Mouse (Mus musculus) bone marrow, adult 2 months (tissue): Measurements from ENCODE around the gene Opn4.

Source experiments
- CTCF ChIP-seq: fragments of 200-500 bp; IDR thresholded peaks from 2 replicates; pipeline ENCODE4 v1.5.1; 2011; ENCODE audit warnings: low read length, control low read depth; ENCODE audit not compliant: control insufficient read depth, insufficient read depth
- POLR2A ChIP-seq: fragments of 200-500 bp; IDR thresholded peaks from 2 replicates; pipeline ENCODE4 v1.6.1; 2011; ENCODE audit warnings: low read depth, mild to moderate bottlenecking, control low read depth, low read length, borderline replicate concordance; ENCODE audit not compliant: control insufficient read depth

DNA sequence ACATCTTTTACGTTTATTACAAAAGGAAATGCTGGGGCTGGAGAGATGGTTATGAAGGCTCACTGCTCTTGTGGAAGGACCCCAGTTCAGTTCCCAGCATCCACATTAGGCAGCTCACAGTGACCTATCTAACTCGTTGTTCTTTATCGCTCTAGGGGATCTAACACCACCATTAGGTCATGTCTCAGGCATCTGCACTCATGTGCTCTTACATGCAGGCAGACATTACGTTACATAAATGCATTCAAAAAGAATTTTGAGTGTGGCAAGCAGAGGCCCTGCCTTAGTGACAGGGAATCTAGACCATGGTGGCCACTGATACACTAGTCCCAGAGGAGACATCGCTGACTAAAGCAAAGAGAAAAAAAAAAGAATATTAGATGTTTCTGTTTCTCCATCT lies 23.1 kb upstream of the Opn4 start:
- TF ChIP-seq POLR2A = no peak
- TF ChIP-seq CTCF = no peak
